Mouse (Mus musculus): ENCODE data around the gene Crtc2. TPM values are rescaled to one million over a fixed set of nuclear protein-coding genes. Genes with fewer than 3 reads are reported as not detected.
A peak's percentile ranks its signal among the peaks of the same experiment; 100 is the strongest.
"Not testable (repeated sequence)": the region's sequence is repeated elsewhere in the genome, so short reads cannot be mapped to it uniquely, and the experiment has no call there.

Gene Crtc2
- total RNA-seq, 4 experiments from 2014 or later, result 43.5 to 73.2 (median 63.9) TPM

- DNase-seq, result no peak
These were observed 10.8 kb upstream of the Crtc2 start, which contains the start of gene Creb3l4 for GRCm38 (mm10) chr3:90242984-90243775. Gene Creb3l4, minus strand, starts transcription at chr3:90243512.

- no peak for DNase-seq
These were observed 8.6 kb upstream of the Crtc2 start for GRCm38 (mm10) chr3:90245406-90245805.

DNA sequence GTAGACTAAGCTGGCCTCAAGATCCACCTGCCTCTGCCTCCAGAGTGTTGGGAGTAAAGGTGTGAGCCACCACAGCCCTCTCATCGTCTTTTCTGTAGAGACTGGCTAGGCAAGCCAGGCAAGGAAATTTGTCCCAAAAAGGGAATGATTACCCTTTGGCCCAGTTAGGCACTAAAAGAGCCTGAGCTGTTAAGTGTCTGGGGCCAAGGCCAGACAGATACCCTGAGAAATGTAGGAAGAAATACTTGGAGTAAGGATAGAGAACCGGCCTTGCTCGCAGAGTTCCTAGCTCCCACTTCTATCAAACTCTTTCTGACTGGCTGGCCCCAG lies 6.4 kb upstream of the Crtc2 start:
- DNase-seq, result no peak

- DNase-seq, result peak; percentile 92
These were observed 5.8 kb upstream of the Crtc2 start, which contains the start of gene Slc39a1 for GRCm38 (mm10) chr3:90247960-90248745. Gene Slc39a1, plus strand, starts transcription at chr3:90248172.

DNA sequence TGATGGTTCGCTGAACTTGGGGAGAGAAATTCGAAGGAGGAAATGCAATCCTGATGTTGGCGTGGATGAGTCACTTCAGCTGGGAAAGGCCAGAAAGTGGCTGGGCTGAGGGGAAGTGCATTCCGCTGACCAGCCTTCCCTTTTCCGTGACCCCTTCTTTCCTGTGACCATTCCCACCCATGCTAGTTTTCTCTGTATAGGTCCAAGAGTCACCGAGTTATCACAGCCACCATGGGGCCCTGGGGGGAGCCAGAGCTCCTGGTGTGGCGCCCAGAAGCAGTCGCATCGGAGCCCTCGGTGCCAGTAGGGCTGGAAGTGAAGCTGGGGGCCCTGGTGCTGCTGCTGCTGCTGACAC lies 5.2 kb upstream of the Crtc2 start:
- peak; percentile 51 for DNase-seq

DNA sequence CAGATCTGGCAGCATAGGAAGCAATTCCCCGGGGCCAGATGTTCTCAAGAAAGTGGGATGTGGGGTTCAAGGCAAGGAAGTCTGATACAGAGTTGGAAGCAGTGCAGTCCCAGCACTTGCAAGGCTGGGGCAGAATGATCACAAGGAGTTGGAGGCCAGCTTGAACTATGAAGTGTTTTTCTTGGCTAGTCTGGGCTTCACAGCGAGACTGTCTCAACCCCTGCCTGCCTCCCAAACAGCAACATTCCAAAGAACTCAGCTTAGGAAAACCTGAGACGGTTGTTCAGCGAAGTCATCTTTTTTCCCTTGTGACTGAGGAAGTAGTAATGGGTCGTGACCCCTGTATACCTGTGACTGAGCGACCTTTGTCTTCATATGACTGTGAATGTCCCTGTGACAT lies 3.2 kb upstream of the Crtc2 start:
- no peak for DNase-seq

- not testable (repeated sequence) for DNase-seq
These were observed 2.2 kb upstream of the Crtc2 start for GRCm38 (mm10) chr3:90251731-90252226.

- DNase-seq, result not testable (repeated sequence)
These were observed 1.3 kb upstream of the Crtc2 start for GRCm38 (mm10) chr3:90252659-90253058.

GRCm38 (mm10) chr3:90253174-90253573 lies 789 bp upstream of the Crtc2 start:
- not testable (repeated sequence) for DNase-seq

DNA sequence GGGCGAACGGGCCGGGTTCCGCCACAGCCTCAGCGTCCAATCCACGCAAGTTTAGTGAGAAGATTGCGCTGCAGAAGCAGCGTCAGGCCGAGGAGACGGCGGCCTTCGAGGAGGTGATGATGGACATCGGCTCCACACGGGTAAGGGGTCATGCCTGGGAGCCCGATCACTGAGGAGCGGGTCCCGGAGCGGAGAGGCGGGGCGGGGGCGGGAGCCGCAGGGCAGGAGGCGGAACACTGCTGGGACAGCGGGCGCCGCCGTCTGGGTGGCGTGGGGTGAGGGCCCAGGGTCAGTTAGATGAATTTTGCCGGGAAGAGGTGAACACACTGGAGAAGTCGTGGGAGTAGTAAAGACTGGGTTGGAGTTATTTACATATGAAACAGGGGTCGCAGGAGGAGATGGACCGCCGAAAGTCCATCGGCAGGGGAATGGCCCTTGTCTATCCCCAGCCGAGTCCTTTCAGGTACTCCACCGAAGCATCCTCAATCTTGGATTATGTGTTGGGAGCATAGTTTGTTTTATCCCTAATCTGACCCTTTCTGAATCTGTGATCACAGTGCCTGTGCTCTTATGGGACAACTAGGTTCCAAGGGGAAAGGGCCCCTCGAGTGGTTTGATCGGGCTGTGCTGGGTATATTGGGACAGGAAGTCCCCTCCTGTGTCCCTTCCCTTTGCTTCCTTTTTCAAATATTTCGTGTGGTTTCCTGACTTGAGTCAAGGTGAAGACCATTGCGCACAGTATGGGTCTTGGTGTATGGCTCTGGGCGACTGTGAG lies 643 bp downstream of the Crtc2 start:
- no peak for DNase-seq

GRCm38 (mm10) chr3:90255194-90255565 lies 1.2 kb downstream of the Crtc2 start:
- DNase-seq, result no peak

- DNase-seq, result no peak
These were observed 1.9 kb downstream of the Crtc2 start for GRCm38 (mm10) chr3:90255784-90256353.

- DNase-seq, result no peak
These were observed 3.0 kb downstream of the Crtc2 start for GRCm38 (mm10) chr3:90256731-90257530.

DNA sequence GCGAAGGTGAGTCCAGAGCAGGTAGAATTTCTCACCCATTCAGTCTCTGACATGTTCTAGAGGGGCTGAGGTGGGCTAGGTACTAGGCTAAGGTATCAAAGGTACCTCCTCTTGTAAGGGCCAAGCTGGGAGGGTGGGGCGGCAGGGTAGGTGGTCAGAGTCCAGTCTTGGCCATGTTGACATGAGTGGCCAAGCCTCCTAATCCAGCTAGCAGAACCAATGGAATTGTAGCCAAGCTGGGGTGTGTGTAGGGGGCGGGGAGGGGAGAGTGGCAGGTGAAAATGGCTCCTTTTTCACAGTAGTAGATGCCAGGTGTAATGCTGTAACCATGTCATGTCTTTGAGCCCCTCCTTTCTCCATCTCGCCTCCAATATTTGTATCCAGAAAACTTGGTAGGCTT lies 4.6 kb downstream of the Crtc2 start:
- no peak for DNase-seq

DNA sequence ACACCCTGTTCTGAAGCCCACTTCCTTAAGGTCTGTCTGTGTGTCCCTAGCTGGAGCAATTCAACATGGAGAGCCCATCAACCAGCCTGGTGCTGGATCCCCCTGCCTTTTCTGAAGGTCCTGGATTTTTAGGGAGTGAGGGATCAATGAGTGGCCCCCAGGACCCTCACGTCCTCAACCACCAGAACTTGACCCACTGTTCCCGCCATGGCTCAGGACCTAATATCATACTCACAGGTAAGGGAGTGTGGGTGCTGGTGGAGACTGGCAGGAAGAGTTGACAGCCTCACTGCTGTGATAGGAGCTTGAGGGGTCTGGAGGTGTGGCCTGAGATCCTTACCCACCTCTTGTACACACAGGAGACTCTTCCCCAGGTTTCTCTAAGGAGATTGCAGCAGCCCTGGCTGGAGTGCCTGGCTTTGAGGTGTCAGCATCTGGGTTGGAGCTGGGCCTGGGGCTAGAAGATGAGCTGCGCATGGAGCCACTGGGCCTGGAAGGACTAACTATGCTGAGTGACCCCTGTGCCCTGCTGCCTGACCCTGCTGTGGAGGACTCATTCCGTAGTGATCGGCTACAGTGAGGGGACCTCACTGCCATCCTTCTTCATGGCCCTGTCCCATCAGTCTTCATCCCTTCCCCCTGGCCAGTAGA lies 9.3 kb downstream of the Crtc2 start:
- DNase-seq, result no peak

- no peak for DNase-seq
These were observed 10.7 kb downstream of the Crtc2 start for GRCm38 (mm10) chr3:90264687-90265033.

DNA sequence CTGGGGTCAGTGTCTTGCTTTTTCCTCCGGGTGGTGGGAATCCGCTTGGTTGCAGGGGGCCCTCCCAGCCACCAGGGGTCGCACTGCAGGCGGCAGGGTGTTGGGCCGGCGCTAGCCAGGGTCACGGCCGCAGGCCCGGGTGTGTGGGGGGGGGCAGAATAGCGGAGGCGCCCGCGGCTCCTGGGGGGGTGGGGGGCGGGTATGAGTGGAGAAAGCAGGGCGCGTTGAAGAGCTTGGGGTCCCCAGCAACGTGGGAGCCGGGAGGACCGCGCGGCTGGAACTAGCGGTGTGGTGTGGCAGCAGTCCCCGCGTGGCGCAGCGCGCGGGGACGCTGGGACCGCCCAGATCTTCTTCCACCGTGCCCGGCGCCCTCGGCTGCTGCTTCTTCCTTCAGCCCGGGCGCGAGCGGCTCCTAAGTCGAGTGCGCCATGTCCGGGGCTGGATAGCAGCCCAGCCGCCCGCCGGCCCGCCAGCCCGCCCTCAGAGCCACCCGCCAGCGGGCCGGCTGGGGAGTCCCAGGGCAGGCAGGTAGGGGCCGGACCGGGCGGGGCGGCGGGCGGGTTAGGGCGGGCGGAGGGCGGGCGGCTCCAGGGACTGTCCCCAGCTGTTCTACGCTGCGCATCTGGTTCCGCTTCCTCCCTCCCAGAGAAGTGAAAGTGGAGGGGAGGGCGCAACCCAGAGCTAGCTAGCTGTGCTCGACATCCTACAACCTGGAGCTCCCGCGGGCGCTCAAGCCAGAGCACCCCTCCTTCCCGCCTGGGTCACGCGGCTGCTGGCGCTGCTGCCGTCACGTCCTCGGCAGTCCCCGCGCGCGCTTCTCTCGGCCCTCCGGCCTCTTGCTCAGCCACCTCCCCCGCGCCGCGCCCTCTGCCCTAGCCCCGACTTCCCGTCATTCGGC lies 11.3 kb downstream of the Crtc2 start, which contains the start of gene Dennd4b:
TSS of gene Dennd4b (plus strand) at position 152 of the 898 bp plus-strand sequence.
- peak; percentile 85 for DNase-seq

- no peak for DNase-seq
These were observed 12.2 kb downstream of the Crtc2 start for GRCm38 (mm10) chr3:90265932-90266741.
